Mouse (Mus musculus) forebrain, embryonic 10.5 days (tissue): Measurements from ENCODE around the gene Lrrc3b. TPM values are rescaled to one million over a fixed set of nuclear protein-coding genes. Genes with fewer than 3 reads are reported as not detected.

ENCODE experiments used
- DNase-seq: peaks from one replicate; pipeline ENCODE4 v3.0.0-alpha.2; 2017; ENCODE audit warnings: low spot score; ENCODE audit errors: extremely low spot score
- H3K27ac ChIP-seq: fragments of 300-500 bp; sonication (generic); 2 replicates; pipeline ENCODE4 v1.5.1; 2016; ENCODE audit warnings: mild to moderate bottlenecking
- H3K27me3 ChIP-seq: fragments of 300-500 bp; sonication (generic); 2 replicates; pipeline ENCODE4 v1.6.1; 2016; ENCODE audit warnings: mild to moderate bottlenecking; ENCODE audit not compliant: poor library complexity, severe bottlenecking
- H3K36me3 ChIP-seq: fragments of 300-500 bp; sonication (generic); replicated peaks from 2 replicates; pipeline ENCODE4 v1.6.1; 2016; ENCODE audit warnings: mild to moderate bottlenecking, moderate library complexity
- H3K4me1 ChIP-seq: fragments of 300-500 bp; sonication (generic); 2 replicates; pipeline ENCODE4 v1.6.1; 2016
- H3K4me3 ChIP-seq: fragments of 300-500 bp; sonication (generic); 2 replicates; pipeline ENCODE4 v1.5.1; 2016; ENCODE audit warnings: mild to moderate bottlenecking, moderate library complexity
- H3K9me3 ChIP-seq: fragments of 300-500 bp; sonication (generic); 2 replicates; pipeline ENCODE4 v1.6.1; 2016; ENCODE audit warnings: mild to moderate bottlenecking, moderate library complexity
- WGBS: fragments of 180-500 bp; shearing (Covaris S2); methylation state at CpG from one replicate; pipeline ENCODE4 v1.1.7; 2016; 5-methylcytosine and 5-hydroxymethylcytosine counted together
- polyA plus RNA-seq: library from polyadenylated mRNA; unstranded; fragments of >200 nt; fragmentation: Nextera tagmentation; extraction: Ambion mirVana; gene quantifications from 2 replicates; pipeline ENCODE4 v1.2.1, GENCODE M21; 2016

The Lrrc3b gene
- polyA plus RNA-seq, result 0.92 and 1.7 TPM in 2 replicates

DNA sequence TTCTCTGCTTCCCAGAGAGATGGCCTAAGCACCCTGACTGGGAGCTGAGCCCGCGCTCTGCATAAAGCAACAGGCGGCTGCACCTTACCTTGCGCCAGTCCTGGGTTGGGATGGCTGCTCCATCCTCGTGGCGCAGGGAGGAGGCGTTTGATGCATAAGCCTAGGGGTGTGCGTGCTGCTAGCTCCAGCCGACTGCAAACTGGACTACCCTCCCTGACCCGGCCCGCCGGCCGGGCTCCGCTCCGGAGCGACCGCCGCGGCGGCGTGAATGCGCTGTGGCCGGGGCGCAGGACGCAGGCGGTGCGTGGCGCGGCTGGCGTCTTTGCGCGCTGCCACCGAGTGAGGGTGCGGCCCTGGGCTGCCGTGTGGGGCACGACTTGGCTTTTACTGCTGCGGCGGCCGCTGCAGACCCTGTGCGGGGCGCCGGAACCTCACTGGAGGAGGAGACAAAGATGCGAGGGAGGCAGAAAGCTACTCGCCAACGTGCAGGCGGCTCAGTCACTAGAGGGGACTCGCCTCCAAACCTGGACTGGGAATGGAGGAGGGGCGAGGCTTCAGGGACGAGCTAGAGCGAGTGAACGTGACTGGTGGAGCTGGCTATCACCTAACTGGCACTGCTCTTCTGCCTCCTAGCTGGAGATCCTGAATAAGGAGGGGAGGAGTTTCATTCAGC, at the start of gene Lrrc3b:
Gene Lrrc3b (minus strand): TSS at position 503 of the 673 bp plus-strand sequence.
- WGBS, result under 1% methylated on average over 51 of the region's 51 CpGs
- H3K9me3 ChIP-seq, result no peaks in the 10 kb centered on the region

DNA sequence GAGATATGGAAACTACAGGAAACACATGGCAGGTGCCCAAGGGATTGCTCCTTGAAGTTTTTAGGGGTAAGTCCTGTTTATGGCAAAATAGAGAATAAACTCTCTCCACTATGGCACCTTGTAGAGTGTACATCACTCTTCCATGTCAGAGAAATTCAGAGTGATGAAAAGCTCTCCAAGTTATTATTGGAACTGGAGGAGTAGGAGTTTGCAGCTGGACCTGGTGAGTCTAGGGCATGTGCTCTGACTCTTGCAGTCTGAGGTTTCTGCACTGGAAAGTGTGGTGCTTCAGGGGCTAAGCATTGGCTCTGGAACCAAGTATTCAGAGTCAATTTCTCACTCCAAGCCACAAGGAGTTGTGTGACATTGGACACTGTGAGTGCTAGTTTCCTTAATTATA, 38.9 kb upstream of the Lrrc3b start:
- H3K36me3 ChIP-seq, result no peaks in the 10 kb centered on the region
- DNase-seq, result no peak
- no peaks in the 10 kb centered on the region for H3K27me3 ChIP-seq
- H3K4me3 ChIP-seq, result no peak overlapping the region
- H3K9me3 ChIP-seq, result no peaks in the 10 kb centered on the region
- no peak overlapping the region for H3K27ac ChIP-seq
- no peaks in the 10 kb centered on the region for H3K4me1 ChIP-seq

More for the DNA sequence above, at the start of gene Lrrc3b:
- H3K36me3 ChIP-seq, result no peaks in the 10 kb centered on the region
- H3K27me3 ChIP-seq, result peaks cover 45% of the 10 kb centered on the region
- H3K4me1 ChIP-seq, result peaks cover 21% of the 10 kb centered on the region
- peak; percentile 56 for DNase-seq
- H3K4me3 ChIP-seq, result peak within 1 kb of the TSS; percentile 66
- peak within 1 kb of the TSS; percentile 81 for H3K27ac ChIP-seq

DNA sequence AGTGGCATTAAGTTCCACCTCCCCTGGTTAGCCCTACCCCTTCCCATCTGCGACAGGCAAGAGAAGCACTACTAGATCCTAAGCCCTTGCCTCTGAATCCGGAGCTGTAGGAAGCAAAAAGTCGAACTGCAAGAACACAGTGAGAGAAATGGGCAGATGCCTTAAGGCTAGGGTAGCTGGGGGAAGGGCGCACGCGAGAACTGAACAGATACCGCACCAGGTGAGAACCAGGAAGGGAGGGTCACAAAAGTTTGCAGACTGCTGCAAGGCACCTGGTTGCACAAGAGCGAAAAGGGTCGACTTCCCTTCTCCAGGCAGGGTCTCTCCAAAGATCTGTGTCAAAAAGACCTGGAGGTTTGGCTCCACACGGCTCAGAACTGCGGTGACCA, 697 bp downstream of the Lrrc3b start:
- peak overlapping the region; percentile 81 for H3K27ac ChIP-seq
- no peak for DNase-seq
- peaks cover 45% of the 10 kb centered on the region for H3K27me3 ChIP-seq
- peak overlapping the region; percentile 66 for H3K4me3 ChIP-seq
- H3K4me1 ChIP-seq, result peaks cover 21% of the 10 kb centered on the region
- no peaks in the 10 kb centered on the region for H3K36me3 ChIP-seq
- under 1% methylated on average over 11 of the region's 11 CpGs for WGBS
- H3K9me3 ChIP-seq, result no peaks in the 10 kb centered on the region

DNA sequence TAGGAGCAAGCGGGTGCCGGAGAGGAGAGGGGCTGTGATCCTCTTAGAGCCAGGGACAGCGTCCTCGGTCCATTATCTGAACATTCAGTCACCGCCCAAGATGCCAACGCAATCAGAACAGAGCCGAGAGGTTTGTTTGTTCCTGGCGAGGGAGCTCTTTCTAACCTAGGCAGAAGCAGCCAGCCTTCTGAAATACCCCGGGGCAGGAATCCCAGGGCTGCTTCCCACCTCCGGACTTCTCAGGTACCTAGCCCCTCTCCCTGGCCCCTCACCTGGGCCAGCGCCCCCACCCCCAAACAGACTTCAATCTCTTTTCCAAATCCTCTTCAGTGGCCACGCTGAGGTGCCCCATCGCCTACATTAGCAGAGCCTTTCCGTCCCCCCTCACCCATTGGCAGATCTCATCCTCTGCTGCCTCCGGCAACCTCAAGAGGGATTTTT, 1.3 kb downstream of the Lrrc3b start:
- peaks cover 45% of the 10 kb centered on the region for H3K27me3 ChIP-seq
- 3% methylated on average over 15 of the region's 15 CpGs for WGBS
- peak overlapping the region; percentile 66 for H3K4me3 ChIP-seq
- DNase-seq, result peak; percentile 15
- H3K9me3 ChIP-seq, result no peaks in the 10 kb centered on the region
- H3K27ac ChIP-seq, result no peak overlapping the region
- no peaks in the 10 kb centered on the region for H3K36me3 ChIP-seq
- peaks cover 21% of the 10 kb centered on the region for H3K4me1 ChIP-seq

DNA sequence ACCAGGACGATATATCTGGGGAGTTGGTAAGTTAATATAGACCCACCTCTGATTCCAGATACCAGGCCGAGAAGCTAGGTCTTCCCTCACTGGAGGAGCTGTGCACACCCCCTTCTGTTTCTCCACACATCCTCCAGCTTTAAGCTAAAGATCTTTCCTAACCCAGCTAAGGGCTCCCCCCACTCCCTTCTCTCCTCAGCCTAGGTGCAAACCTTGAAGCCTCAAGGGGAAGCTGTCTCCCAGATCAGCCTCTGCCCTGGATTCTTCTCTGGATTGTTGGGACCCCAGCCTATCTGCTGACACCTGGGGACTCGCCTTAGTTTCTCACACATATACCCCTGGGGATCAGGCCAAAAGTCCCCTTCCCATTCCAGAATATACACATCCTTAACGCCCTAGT, 1.7 kb downstream of the Lrrc3b start:
- peak overlapping the region; percentile 66; the same call in 1 of the 2 replicates for H3K4me3 ChIP-seq

DNA sequence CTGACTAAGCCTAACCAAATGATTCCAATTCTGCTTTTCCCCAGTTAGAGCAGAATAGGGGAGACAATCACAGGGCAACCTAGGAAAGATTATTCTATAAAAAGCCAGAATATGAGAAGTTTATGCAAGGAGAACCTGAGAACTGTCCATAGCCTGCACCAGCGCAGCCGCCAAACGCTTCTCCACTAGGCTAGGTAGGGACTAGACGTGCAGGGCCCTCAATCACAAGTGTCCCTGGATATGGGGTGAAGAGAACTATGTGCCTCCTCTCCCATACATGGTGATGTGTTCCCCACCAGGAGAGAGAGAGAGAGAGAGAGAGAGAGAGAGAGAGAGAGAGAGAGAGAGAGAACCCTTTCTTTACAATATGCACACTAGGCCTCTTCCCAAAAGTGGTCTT, 2.2 kb downstream of the Lrrc3b start:
- H3K27ac ChIP-seq, result no peak overlapping the region
- DNase-seq, result no peak
- 95% methylated on average over 4 of the region's 4 CpGs for WGBS
- H3K4me3 ChIP-seq, result no peak overlapping the region
- peaks cover 21% of the 10 kb centered on the region for H3K4me1 ChIP-seq
- no peaks in the 10 kb centered on the region for H3K36me3 ChIP-seq
- H3K9me3 ChIP-seq, result no peaks in the 10 kb centered on the region
- H3K27me3 ChIP-seq, result peaks cover 45% of the 10 kb centered on the region

More for the DNA sequence above, 1.7 kb downstream of the Lrrc3b start:
- peaks cover 21% of the 10 kb centered on the region for H3K4me1 ChIP-seq
- H3K36me3 ChIP-seq, result no peaks in the 10 kb centered on the region
- no peak overlapping the region for H3K27ac ChIP-seq
- H3K27me3 ChIP-seq, result peaks cover 45% of the 10 kb centered on the region
- H3K9me3 ChIP-seq, result no peaks in the 10 kb centered on the region
- 52% methylated on average over 4 of the region's 4 CpGs for WGBS
- no peak for DNase-seq

DNA sequence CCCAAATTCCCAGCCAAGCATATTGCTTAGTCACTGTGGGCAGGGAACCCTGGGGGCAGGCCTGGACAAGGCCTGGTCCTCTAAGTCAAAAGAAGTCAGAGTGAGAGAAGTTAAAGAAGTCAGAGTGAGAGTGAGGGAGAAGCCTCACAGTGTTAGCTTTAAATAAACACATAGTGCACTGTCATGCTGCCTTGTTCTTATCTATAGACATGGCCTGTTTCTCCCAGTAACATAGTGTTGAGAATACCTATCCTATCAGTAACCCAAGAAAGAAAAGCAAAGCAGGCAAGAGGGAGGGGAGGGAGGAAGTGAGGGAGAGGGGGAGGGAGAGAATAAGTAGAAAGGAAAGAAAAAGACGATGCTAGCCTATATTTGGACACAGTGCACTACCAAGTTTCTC, 6.4 kb downstream of the Lrrc3b start:
- DNase-seq, result no peak
- Histone ChIP-seq H3K4me3 (no peak overlapping the region), H3K36me3 (no peaks in the 10 kb centered on the region), H3K27ac (no peak overlapping the region), H3K27me3 (peaks cover 20% of the 10 kb centered on the region), H3K4me1 (peaks cover 3% of the 10 kb centered on the region), H3K9me3 (no peaks in the 10 kb centered on the region)
- 72% methylated on average over 1 of the region's 1 CpGs for WGBS

DNA sequence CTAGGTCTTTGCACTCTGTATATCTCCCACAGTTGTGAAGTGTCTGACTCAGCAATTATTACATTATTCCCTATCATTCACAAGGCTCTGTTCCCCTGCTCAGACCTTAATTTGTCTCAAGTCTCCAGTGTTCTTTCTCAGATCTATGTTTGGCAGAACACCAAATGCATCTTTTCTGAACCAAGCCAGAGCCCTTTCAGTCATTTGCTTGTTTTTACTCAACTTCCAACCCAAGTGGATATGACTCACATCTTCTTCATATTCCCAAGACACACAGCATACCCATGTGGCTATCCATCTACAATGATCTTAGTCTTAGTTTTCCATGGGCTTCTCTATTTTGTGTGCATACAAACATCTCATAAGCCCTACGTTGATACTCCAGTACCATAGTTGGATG, 17.2 kb downstream of the Lrrc3b start:
- 90% methylated on average over 1 of the region's 1 CpGs for WGBS
- H3K9me3 ChIP-seq, result no peaks in the 10 kb centered on the region
- no peak overlapping the region for H3K4me3 ChIP-seq
- no peaks in the 10 kb centered on the region for H3K36me3 ChIP-seq
- DNase-seq, result no peak
- no peaks in the 10 kb centered on the region for H3K4me1 ChIP-seq
- H3K27ac ChIP-seq, result no peak overlapping the region
- no peaks in the 10 kb centered on the region for H3K27me3 ChIP-seq

DNA sequence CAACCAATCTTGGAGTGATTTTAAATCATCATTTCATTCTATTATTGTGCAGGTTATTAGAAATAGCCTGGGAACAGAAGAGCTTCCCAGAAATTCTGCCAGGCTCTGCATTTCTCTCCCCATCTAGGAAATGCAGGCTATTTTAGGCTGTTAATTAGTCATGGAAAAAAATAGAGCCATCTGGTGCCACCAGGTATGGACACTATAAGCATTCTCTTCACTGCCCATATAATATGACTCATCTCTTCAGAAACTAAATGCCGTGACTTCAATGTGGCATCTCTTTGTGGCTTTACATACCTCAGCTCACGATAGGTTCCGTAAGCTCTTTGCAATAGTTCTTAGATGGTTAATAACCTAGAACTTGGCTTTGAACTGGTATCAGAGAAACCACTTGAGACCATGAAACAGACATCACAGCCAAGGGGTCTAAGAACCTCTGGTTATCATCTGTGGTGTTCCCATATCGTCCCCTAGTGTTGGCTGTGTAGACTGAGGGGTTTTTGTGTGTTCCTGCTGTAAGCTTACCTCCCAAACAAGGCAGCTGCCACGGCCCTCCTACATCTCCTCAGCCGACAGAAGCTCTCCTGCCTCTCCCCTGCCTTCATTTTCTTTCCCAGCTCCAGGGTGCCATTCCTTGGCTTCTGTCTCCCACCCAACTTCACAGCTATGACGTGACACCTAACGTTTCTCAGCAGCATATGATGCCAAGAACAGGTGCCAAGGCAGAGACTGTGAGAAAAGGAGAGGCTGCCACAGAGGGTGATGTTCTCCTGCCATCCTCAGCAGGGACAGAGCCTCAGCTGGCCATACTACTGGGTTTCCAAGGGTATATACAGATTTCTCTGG, 27.9 kb downstream of the Lrrc3b start:
- no peak for DNase-seq
- no peaks in the 10 kb centered on the region for H3K36me3 ChIP-seq
- H3K9me3 ChIP-seq, result no peaks in the 10 kb centered on the region
- H3K27me3 ChIP-seq, result no peaks in the 10 kb centered on the region
- no peak overlapping the region for H3K4me3 ChIP-seq
- no peak overlapping the region for H3K27ac ChIP-seq
- H3K4me1 ChIP-seq, result no peaks in the 10 kb centered on the region
- 82% methylated on average over 8 of the region's 8 CpGs for WGBS

DNA sequence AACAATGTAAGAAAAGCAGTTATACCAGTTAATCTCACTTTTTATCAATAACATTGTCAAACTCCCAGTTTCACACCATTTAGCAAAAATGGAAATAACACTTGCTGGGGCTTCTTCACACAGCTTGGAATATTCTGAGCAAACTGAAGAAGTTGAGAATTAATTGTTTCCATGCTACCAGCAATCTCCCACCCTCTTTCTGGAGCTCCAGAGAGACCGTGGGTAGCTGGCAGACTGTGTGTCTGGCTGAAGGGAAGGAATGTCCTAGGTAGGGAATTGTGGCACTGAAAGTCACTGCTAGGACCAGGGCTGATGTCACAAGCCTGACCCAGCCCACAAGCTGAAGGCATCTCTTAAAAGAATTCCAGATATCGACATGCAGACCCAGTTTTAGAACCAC, 53.3 kb downstream of the Lrrc3b start:
- WGBS, result 89% methylated on average over 2 of the region's 2 CpGs
- H3K27me3 ChIP-seq, result no peaks in the 10 kb centered on the region
- no peak overlapping the region for H3K4me3 ChIP-seq

DNA sequence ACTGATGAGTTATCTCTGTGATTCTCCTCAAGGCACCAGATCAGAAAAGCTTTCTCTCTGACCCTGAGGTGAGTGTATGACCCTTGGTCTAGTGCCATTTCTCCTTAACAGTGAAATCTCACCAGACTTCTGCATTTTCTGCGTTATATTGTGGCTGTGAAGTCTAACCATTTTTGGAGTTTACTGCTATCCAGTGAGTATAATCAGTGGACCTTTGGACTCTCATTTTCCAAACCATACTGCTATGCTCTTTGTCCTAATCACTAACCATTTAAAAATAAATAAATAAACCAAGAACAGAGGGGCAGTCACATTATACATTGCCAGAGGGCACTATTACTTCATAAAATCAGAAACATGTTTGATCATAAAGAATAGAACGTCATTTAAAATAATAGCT, 53.8 kb downstream of the Lrrc3b start:
- no peak for DNase-seq
- Histone ChIP-seq H3K27me3 (no peaks in the 10 kb centered on the region), H3K27ac (no peak overlapping the region), H3K36me3 (no peaks in the 10 kb centered on the region), H3K9me3 (no peaks in the 10 kb centered on the region), H3K4me1 (no peaks in the 10 kb centered on the region), H3K4me3 (no peak overlapping the region)
- WGBS, result 80% methylated on average over 2 of the region's 2 CpGs

More for the DNA sequence above, 53.3 kb downstream of the Lrrc3b start:
- H3K9me3 ChIP-seq, result no peaks in the 10 kb centered on the region
- no peak for DNase-seq
- H3K36me3 ChIP-seq, result no peaks in the 10 kb centered on the region
- H3K4me1 ChIP-seq, result no peaks in the 10 kb centered on the region
- no peak overlapping the region for H3K27ac ChIP-seq

DNA sequence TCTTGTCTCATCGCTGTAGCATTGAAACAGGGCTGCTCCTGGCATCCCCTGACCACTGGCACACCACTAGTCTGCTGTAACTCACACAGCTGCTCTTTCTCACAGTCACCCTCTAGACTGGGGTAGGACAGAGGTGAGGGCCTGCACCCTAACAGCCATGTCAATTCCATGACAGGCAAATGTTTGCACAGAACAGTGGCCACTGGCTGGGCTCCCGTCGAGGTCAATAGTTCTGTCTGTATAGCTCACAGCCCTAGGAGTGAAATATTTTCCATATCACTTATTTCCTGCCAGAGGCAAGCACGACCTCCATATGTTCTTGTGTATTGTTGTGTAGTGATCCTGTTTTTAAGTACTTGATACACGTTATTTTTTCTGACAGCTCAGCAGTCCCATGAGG, 54.3 kb downstream of the Lrrc3b start:
- no peaks in the 10 kb centered on the region for H3K4me1 ChIP-seq
- no peaks in the 10 kb centered on the region for H3K9me3 ChIP-seq
- no peak overlapping the region for H3K27ac ChIP-seq
- 83% methylated on average over 5 of the region's 5 CpGs for WGBS
- DNase-seq, result no peak
- no peak overlapping the region for H3K4me3 ChIP-seq
- H3K27me3 ChIP-seq, result no peaks in the 10 kb centered on the region
- H3K36me3 ChIP-seq, result no peaks in the 10 kb centered on the region

DNA sequence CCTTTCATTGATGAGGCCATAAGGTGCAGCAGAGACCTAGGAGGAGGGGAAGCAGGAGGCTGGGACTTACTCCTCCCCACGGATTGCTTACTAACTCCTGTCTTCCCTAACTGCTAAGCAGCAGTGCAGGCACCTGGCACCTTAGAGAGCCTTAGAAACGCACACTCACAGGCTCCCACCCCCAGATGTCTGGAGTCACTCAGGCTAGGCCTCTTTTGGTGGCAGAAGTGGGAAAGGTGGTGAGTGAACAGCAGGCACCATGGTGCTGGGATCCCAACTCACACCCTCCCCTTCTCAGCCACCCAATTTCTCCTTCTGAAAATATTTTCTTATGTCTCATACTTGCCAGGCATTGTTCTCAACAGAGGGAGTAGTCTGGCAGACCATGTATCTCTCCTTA, 55.7 kb downstream of the Lrrc3b start:
- Histone ChIP-seq H3K4me1 (no peaks in the 10 kb centered on the region), H3K27me3 (no peaks in the 10 kb centered on the region), H3K27ac (no peak overlapping the region), H3K4me3 (no peak overlapping the region), H3K9me3 (no peaks in the 10 kb centered on the region), H3K36me3 (no peaks in the 10 kb centered on the region)
- 69% methylated on average over 2 of the region's 2 CpGs for WGBS
- no peak for DNase-seq
